Mouse (Mus musculus) left cerebral cortex, adult 2 months (tissue): ENCODE measurements around the gene Slc22a5. TPM values are rescaled to one million over a fixed set of nuclear protein-coding genes. Genes with fewer than 3 reads are reported as not detected.
"Not testable (repeated sequence)": the region's sequence is repeated elsewhere in the genome, so short reads cannot be mapped to it uniquely, and the experiment has no call there.

Experiments
- DNase-seq, 2 experiments: peaks; one replicate each; pipeline ENCODE4 v3.0.0; 2021 to 2022; ENCODE audit warnings: low spot score in 2 of 2, mixed read lengths in 1 of 2; ENCODE audit errors: extremely low spot score in 1 of 2
- H3K27ac ChIP-seq: fragments of 200-600 bp; 2 replicates; pipeline ENCODE4 v1.8.1; 2022
- H3K4me3 ChIP-seq: fragments of 200-600 bp; 2 replicates; pipeline ENCODE4 v1.8.1; 2022
- CTCF ChIP-seq: fragments of 200-600 bp; IDR thresholded peaks from 2 replicates; pipeline ENCODE4 v1.8.1; 2022; ENCODE audit warnings: antibody characterized with exemption, mild to moderate bottlenecking, moderate library complexity
- intact Hi-C: fragments of 180-260 bp; cut with DNase I; formaldehyde crosslinking; loops from one replicate; pipeline ENCODE4 v1.15.1; 2025
- total RNA-seq, 2 experiments: library from RNA; stranded (reverse); gene quantifications; 2 replicates each; pipeline ENCODE4 v1.2.3; 2021

Gene Slc22a5
- total RNA-seq, 2 experiments from 2014 or later = 9.5 to 10.5 TPM

DNA sequence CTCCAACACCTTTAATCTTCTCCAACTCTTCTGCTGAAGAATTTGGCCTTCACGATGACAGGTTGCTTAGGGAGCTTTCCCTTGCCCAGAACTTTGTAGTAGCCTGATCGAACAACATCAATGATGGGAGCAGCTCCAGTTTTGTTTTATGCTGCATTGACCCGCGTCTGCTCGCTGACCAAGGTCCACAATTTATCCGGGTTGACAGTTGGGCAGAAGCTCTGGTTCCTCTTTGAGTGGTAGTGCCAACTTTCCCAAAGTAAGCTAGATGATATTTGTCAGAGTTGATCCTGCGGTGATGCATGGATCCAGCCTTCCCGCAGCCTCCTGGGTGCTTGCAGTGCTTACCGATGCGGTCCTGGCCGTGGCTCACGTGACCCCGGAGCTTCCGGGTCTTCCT lies 11.3 kb upstream of the Slc22a5 start:
- Histone ChIP-seq H3K27ac (no peak overlapping the region), H3K4me3 (no peak overlapping the region)
- intact Hi-C loops = no loop called here
- no peak for TF ChIP-seq CTCF
- no peak for DNase-seq

DNA sequence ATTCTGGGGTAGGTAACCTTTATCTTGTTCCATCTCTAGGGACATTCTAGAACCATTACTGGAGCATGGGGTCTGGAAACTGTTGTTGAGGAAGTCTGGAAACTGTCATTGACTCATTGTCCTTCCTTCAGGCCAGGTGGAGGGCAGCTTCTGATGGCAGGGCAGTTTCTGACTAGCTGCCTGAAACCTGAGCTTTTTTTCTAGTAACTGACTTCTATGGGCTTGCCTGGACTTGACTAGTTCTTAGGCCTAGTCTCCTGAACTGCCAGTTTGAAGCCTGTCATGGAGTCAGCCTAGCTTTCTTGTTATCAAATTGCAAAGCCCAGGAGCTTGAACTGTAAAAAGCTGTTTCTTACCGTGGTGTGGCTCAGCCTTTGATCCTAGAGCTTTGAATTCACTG lies 9.5 kb upstream of the Slc22a5 start:
- intact Hi-C loops = no loop called here
- Histone ChIP-seq H3K4me3 (no peak overlapping the region), H3K27ac (no peak overlapping the region)
- no peak for DNase-seq
- TF ChIP-seq CTCF = no peak

GRCm38 (mm10) chr11:53899981-53900380 lies 8.5 kb upstream of the Slc22a5 start:
- Histone ChIP-seq H3K4me3 (no peak overlapping the region), H3K27ac (no peak overlapping the region)
- DNase-seq = no peak
- intact Hi-C loops = no loop called here
- no peak for TF ChIP-seq CTCF

- TF ChIP-seq CTCF = no peak
- Histone ChIP-seq H3K27ac (no peak overlapping the region), H3K4me3 (no peak overlapping the region)
- intact Hi-C loops = no loop called here
- no peak for DNase-seq
Observed at GRCm38 (mm10) chr11:53899004-53899403, 7.5 kb upstream of the Slc22a5 start.

GRCm38 (mm10) chr11:53896935-53897334 lies 5.5 kb upstream of the Slc22a5 start:
- intact Hi-C loops = no loop called here
- TF ChIP-seq CTCF = no peak
- H3K27ac ChIP-seq = no peak overlapping the region
- no peak overlapping the region for H3K4me3 ChIP-seq
- no peak for DNase-seq

- intact Hi-C loops = no loop called here
- DNase-seq = no peak
- TF ChIP-seq CTCF = no peak
- no peak overlapping the region for H3K27ac ChIP-seq
- no peak overlapping the region for H3K4me3 ChIP-seq
Observed at GRCm38 (mm10) chr11:53893451-53893850, 2.0 kb upstream of the Slc22a5 start.

DNA sequence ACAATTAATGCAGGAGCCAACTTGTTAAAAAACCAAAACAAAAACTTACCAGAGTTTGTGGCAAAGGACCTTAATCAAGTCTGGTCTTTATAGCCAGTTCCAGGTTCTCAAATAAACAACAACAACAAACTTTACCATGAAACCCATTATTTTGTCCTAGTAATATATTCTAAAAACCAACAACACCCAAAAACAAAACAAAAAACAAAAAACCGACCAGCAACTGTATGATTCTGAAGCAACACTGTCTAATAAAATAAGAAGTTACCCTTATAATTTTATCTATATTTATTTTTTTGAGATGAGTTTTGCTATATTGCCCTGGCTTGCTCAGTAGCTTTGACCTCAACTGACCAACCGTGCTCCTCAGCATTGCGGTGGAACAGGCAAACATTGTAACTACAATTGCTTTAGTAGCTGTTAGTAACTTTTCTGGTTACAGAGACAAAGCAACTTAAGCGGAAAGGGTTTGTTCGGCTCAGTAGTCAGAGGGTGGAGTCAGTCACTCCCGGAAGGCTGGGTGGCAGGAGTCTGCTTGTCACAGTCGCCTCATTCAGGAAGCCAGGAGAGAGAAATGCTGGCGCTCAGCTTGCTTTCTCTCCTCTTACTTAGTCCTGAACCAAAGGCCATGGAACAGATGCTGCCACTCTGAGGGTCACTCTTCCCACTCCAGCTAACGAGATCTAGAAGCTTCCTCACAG lies 1.4 kb upstream of the Slc22a5 start:
- H3K4me3 ChIP-seq = no peak overlapping the region
- H3K27ac ChIP-seq = no peak overlapping the region
- DNase-seq = no peak
- no peak for TF ChIP-seq CTCF
- intact Hi-C loops = no loop called here

DNA sequence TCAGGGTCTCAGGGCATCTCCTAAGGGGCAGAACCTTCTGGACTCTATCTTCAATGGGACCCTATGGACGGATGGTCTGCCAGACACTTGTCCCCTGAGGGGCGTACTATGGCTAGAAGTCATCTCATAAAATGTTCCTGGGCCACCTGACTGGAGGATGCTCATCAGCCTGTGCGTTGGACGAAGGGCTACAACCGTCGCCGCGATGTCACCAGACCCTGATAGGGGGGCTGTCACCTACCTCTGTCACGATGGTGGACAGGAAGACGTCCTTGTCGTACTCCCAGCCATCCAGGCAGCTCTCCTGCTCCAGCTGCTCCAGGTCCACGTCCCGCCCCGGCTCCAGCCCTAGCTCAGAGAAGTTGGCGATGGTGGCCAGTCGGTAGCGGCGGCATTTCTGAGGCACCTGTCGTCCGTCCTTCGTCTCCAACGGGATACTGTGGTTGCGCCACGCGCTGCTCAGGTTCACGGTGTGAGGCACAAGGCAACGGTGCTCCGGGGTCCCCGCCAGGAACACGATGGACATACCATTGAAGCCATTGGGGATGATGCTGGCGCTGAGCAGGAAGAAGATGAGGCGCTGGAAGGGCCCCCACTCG lies 455 bp downstream of the Slc22a5 start:
- intact Hi-C loops = no loop called here
- Histone ChIP-seq H3K27ac (peak overlapping the region; percentile 83), H3K4me3 (peak overlapping the region; percentile 87)
- TF ChIP-seq CTCF = no peak
- no peak for DNase-seq

DNA sequence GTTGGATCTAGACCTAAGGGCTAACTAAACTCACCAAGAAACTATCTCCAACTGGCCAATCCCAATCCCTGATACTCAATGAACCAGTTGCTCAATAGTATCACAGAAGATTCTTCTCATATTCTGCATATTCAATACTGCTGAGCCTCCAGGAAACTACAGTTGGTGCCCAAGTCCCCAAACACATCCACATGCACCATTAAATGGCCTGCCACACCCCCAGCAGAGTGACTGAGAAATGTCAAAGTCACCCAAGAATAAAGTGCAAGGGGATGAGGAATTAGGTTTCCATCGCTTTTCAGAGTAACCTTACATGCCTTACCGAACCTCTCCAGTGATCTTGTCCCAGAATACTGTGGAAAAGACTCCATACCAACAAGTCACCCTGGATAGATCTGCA lies 1.2 kb downstream of the Slc22a5 start:
- no peak overlapping the region for H3K27ac ChIP-seq
- TF ChIP-seq CTCF = no peak
- 0 out of 2 replicates have a peak overlapping the region, but pooled peaks have one; percentile 7 for H3K4me3 ChIP-seq
- no peak for DNase-seq
- intact Hi-C loops = no loop called here

- DNase-seq = no peak
- Histone ChIP-seq H3K27ac (no peak overlapping the region), H3K4me3 (no peak overlapping the region)
- no peak for TF ChIP-seq CTCF
- intact Hi-C loops = no loop called here
Observed at GRCm38 (mm10) chr11:53889091-53889645, 2.3 kb downstream of the Slc22a5 start.

GRCm38 (mm10) chr11:53888242-53888641 lies 3.2 kb downstream of the Slc22a5 start:
- H3K4me3 ChIP-seq = no peak overlapping the region
- no peak for TF ChIP-seq CTCF
- no peak for DNase-seq
- intact Hi-C loops = no loop called here
- H3K27ac ChIP-seq = no peak overlapping the region

DNA sequence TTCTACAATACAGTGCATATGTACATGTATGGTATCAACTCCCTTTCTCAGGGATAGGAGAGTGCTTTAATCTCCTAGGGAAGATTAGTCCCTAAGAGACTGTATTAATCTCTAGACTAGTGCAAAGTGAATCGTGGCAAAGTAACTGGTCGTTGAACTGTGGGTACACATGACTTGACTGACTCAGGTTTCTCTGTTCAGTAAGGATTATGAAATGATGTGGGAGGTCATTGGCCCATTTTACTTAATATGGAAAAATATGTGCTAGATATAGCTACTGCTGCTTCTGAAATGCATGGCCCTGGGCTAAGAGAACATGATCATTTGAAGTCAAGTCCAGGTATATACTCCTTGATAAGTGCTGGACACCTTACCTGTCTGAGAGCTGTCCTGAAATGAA lies 8.2 kb downstream of the Slc22a5 start:
- Histone ChIP-seq H3K27ac (no peak overlapping the region), H3K4me3 (no peak overlapping the region)
- TF ChIP-seq CTCF = no peak
- no peak for DNase-seq
- intact Hi-C loops = no loop called here

- H3K27ac ChIP-seq, intact Hi-C loops, H3K4me3 ChIP-seq, DNase-seq: not testable (repeated sequence)
Observed at GRCm38 (mm10) chr11:53878096-53878495, 13.4 kb downstream of the Slc22a5 start.
